Mouse (Mus musculus) monocyte, adult 59 days (primary cell): ENCODE data around the gene Mageb4. TPM values are rescaled to one million over a fixed set of nuclear protein-coding genes. Genes with fewer than 3 reads are reported as not detected.

Experiments
- total RNA-seq, 2 experiments: library from RNA; stranded (reverse); gene quantifications; one replicate each; pipeline ENCODE4 v1.2.4; 2023

Mageb4 gene
- not detected for total RNA-seq

GRCm38 (mm10) chrX:86304993-86305392 is at the start of gene Mageb4:
TSS of gene Mageb4 (minus strand) at chrX:86305093.

Other genes with a start within 250 kb of the Mageb4 start
- not detected for gene Nr0b1, start 113.3 kb downstream of the Mageb4 start, total RNA-seq